Comparison of ENCODE assay signal across 22 mouse cellular contexts in the genomic region with DNA sequence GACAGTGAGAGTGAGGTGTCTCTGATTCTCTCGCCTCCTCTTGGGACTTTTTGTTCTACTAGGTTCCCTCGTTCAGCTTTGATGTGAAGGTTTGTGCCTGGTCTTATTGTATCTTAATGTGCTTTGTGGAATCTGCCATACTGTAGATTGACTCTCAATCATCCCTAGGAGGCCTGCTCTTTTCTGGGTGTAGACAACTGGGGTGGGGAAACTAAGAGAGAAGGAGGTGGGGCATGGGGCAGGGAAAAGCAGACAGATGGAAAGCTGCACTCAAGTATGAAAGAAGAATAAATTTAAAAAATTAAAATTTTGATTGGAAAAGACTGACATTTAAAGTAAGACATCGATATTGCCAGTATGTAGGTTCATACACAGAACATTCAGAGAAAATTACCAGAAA.
"Had no signal": no experiment of that assay in that cellular context is flagged by ENCODE, and none has a peak within 500 bp of the region (broad histone marks: within the 10 kb centered on the region; RNA-seq: fewer than 3 reads in every experiment).

No protein-coding gene starts in this region.

- H3K27me3 ChIP-seq: lung, embryonic 15.5 days; megakaryocyte, embryonic 14.5 days; midbrain, embryonic 13.5 days; neural tube, embryonic 13.5 days; neural tube, embryonic 15.5 days; stomach, embryonic 15.5 days had no signal

- H3K4me2 ChIP-seq: lung, embryonic 15.5 days; midbrain, embryonic 11.5 days; midbrain, embryonic 13.5 days; neural tube, embryonic 13.5 days; neural tube, embryonic 15.5 days; stomach, embryonic 15.5 days had no signal

- DNase-seq: liver, postnatal 0 days; lung, adult 2 months; lung, postnatal 14 days; lung, postnatal 36 days; retina, postnatal 1 day; right cerebral cortex, postnatal 25 days; right cerebral cortex, postnatal 4 days; spleen, adult 18-20 months; thymus, adult 2 months; thymus, postnatal 25 days; thymus, postnatal 4 days had no signal

- ATAC-seq: liver, postnatal 0 days; lung, postnatal 0 days had no signal

- H3K27ac ChIP-seq: lung, embryonic 15.5 days; macrophage; midbrain, embryonic 13.5 days; neural tube, embryonic 13.5 days; neural tube, embryonic 15.5 days; stomach, embryonic 15.5 days; stomach, postnatal 0 days had no signal

- H3K36me3 ChIP-seq: lung, embryonic 15.5 days; midbrain, embryonic 13.5 days; neural tube, embryonic 13.5 days; neural tube, embryonic 15.5 days; stomach, embryonic 15.5 days had no signal

- H3K9me3 ChIP-seq: lung, embryonic 15.5 days; megakaryocyte, embryonic 14.5 days; midbrain, embryonic 13.5 days; neural tube, embryonic 13.5 days; neural tube, embryonic 15.5 days; stomach, embryonic 15.5 days had no signal

- H3K4me3 ChIP-seq: lung, embryonic 15.5 days; megakaryocyte, embryonic 14.5 days; midbrain, embryonic 13.5 days; myocyte; neural tube, embryonic 13.5 days; neural tube, embryonic 15.5 days; stomach, embryonic 15.5 days had no signal

- H3K9ac ChIP-seq: liver, postnatal 0 days; lung, embryonic 15.5 days; midbrain, embryonic 13.5 days; neural tube, embryonic 13.5 days; neural tube, embryonic 15.5 days; stomach, embryonic 15.5 days had no signal

- H3K4me1 ChIP-seq: lung, embryonic 15.5 days; midbrain, embryonic 13.5 days; neural tube, embryonic 13.5 days; neural tube, embryonic 15.5 days; stomach, embryonic 15.5 days had no signal
